Mouse (Mus musculus): Measurements from ENCODE around the gene Smg8. TPM values are rescaled to one million over a fixed set of nuclear protein-coding genes. Genes with fewer than 3 reads are reported as not detected.
A peak's percentile ranks its signal among the peaks of the same experiment; 100 is the strongest.

The Smg8 gene
- polyA plus RNA-seq (2015; fragmentation: Nextera tagmentation; extraction: Ambion mirVana), result 18.4 and 19.1 TPM in 2 replicates

DNA sequence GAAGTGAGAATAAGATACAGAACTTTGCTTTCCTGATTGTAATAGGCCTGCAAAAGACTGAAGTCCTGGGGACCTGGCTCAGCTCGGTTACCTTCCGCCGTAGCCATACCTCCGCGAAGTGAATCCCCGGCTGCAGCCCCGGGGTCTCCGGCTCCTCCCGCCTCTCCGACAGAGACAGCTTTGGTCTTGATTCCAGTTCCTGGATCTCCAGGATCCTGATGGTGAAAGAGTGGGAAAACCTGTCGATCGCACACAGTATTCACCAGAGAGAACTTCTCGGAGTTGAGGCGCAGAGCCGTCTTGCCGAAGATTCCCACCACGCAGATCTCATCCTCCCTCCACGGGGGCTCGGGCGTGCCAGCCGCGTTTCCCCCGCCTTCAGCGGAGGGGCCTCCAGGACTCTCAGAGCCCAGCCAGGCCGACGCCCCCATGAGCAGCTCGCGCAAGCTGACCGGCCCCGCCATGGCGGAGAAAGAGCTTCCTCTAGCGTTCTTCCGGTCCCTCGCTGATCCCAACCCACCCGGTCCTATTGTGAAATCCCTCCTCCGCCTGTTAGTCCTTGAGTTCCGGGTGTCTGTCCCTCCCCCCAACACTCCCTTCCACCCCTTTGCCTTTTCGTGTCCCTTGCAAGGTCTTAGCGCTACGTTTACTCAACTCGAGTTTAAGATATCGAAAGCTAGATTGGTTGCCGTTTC is at the start of gene Smg8:
TSS of gene Smg8 (minus strand) at position 485 of the 695 bp plus-strand sequence.
- H3K9ac ChIP-seq, result peak within 1 kb of the TSS; percentile 81
- H3K4me2 ChIP-seq, result peak within 1 kb of the TSS; percentile 77
- peaks cover 42% of the 10 kb centered on the region for H3K36me3 ChIP-seq
- WGBS, result under 1% methylated on average over 43 of the region's 43 CpGs
- peak within 1 kb of the TSS; percentile 90 for H3K4me3 ChIP-seq
- H3K27ac ChIP-seq, result peak within 1 kb of the TSS; percentile 51
- no peaks in the 10 kb centered on the region for H3K27me3 ChIP-seq
- H3K9me3 ChIP-seq, result no peaks in the 10 kb centered on the region
- H3K4me1 ChIP-seq, result peaks cover 29% of the 10 kb centered on the region
- peak; percentile 94; the same call in 1 of the 2 replicates for ATAC-seq (ENCODE audit: borderline replicate concordance, extremely low read depth, low FRiP score, low TSS enrichment)

DNA sequence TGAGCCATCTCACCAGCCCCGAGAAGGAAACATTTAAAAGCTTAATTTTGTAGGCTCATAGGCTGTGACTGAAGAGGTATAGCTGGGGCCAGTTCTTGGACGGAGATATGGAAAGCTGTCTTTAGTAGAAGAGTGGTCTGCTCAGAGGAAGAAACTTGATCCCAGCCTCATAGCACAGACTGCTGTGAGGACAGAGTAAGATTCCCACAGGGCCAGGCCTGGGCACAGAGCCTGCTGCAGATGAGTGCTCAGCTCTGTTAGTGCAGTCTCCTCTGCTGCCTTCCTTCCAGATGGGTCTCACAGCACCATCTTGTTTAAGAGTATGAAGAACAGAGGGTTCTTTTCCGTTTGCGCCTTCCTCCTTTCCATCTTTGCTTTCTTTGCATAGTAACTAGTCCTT is 49.7 kb upstream of the Smg8 start:
- Histone ChIP-seq H3K4me2 (no peak overlapping the region), H3K36me3 (peaks cover 6% of the 10 kb centered on the region), H3K27me3 (no peaks in the 10 kb centered on the region), H3K4me1 (no peaks in the 10 kb centered on the region), H3K27ac (no peak overlapping the region), H3K9me3 (no peaks in the 10 kb centered on the region), H3K4me3 (no peak overlapping the region), H3K9ac (no peak overlapping the region)
- 85% methylated on average over 4 of the region's 4 CpGs for WGBS
- ATAC-seq (ENCODE audit: borderline replicate concordance, extremely low read depth, low FRiP score, low TSS enrichment), result no peak

DNA sequence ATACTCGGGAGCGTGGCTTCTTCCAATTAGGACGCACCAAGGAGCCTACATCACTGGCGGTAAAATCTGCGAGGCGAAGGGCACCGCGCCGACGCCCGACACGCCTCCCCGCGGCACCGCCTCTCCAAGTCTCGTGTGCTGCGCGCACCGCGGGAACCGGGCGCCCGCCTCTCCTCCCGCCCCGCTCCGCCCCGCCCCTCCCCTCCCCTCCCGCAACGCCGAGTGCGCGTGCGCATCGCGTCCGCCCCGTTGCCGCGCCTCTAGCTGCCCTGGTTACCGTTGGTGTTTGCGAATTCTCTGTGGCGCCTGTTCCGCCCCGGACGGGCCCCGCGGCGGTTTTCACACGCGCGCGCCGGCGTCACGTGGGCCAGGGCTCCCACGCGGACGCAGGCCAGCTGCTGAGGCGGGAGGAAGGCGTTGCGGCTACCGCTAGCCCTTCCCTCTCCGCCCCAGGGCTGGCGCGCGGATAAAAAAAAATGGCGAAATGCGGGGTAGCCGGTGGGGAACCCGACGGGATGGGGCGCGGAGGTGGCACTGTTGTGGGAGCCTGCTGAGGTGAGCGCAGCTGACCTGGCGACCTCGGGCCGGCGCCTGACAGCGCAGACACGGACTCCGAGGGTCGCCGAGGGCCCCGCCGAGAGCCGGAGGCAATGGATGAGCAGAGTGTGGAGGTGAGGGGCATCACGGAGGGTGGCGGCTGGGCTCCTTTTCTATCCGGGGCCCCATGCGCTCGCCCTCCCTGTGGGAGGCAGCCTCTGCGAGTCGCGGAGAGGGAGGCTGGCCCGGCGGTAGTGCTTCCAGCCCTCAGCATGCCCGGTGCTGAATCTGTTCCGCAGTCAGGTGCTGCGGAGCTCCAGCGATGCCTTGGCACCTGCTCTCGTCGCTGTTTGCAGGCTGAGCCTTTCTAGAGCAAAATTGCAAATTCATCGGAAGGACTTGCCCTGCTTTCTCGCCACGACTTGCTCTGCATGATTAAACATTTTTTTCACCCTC is 40.5 kb upstream of the Smg8 start, which contains the start of gene Trim37:
TSS of gene Trim37 (plus strand) at position 254 of the 993 bp plus-strand sequence.
- under 1% methylated on average over 89 of the region's 105 CpGs for WGBS

DNA sequence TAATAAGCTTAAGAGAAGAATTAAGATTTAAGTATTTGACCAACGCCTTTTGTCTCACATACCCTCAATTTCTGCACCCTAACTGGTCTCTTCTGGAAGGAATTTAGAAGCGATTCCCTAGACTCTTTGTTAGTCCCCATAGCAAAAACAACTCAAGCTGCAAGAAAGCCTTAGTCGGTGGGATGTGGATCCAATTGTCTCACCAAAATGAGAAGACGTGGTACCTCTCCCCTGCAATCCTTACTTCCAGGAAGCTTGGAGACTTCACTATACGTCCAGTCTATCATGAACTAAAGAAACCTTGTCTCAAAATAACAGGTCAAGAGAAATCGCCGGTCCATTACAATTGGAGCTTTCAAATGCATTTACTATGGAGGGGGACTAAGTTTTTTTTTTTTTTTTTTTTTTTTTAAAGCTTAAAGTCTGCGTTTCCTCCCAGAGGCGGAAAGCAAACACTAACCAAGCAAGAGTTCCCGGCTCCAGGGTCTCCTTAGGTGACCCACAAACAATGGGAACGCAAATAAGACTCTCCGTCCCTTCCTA is 39.8 kb upstream of the Smg8 start:
- Histone ChIP-seq H3K27me3 (no peaks in the 10 kb centered on the region), H3K27ac (peak overlapping the region; percentile 77), H3K4me3 (peak overlapping the region; percentile 69), H3K4me2 (peak overlapping the region; percentile 67), H3K4me1 (peaks cover 10% of the 10 kb centered on the region), H3K36me3 (peaks cover 31% of the 10 kb centered on the region), H3K9me3 (no peaks in the 10 kb centered on the region), H3K9ac (peak overlapping the region; percentile 33; the same call in 1 of the 2 replicates)
- WGBS, result 1% methylated on average over 12 of the region's 12 CpGs
- 0 out of 2 replicates have a peak, but pooled peaks have one; percentile 14 for ATAC-seq (ENCODE audit: borderline replicate concordance, extremely low read depth, low FRiP score, low TSS enrichment)

More for the DNA sequence above, 40.5 kb upstream of the Smg8 start, which contains the start of gene Trim37:
- Histone ChIP-seq H3K4me3 (peak within 1 kb of the TSS; percentile 69), H3K27ac (peak within 1 kb of the TSS; percentile 77), H3K4me1 (peaks cover 10% of the 10 kb centered on the region), H3K9ac (peak within 1 kb of the TSS; percentile 66), H3K36me3 (peaks cover 27% of the 10 kb centered on the region), H3K9me3 (no peaks in the 10 kb centered on the region), H3K27me3 (no peaks in the 10 kb centered on the region), H3K4me2 (peak within 1 kb of the TSS; percentile 67)
- ATAC-seq (ENCODE audit: borderline replicate concordance, extremely low read depth, low FRiP score, low TSS enrichment), result peak; percentile 94

DNA sequence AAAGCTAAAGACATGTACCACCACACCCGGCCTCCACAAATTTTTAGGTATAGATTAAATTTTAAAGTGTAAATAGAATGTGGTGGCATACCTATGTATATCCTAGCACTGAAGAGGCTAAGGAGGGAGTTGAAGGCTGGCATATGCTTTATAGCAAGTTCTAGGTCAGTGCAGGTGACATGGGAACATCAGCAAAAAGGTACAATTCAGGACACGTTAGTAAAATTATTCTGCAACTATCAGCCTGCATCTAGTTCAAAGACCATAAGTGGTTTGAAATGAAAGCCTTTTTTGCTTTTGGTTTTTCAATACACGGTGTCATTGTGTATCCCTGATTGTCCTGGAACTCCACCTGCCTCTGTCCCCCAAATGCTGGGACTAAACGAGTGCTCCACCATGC is 39.0 kb upstream of the Smg8 start:
- Histone ChIP-seq H3K4me3 (no peak overlapping the region), H3K27ac (peak overlapping the region; percentile 11; the same call in 1 of the 2 replicates), H3K4me2 (peak overlapping the region; percentile 67)

DNA sequence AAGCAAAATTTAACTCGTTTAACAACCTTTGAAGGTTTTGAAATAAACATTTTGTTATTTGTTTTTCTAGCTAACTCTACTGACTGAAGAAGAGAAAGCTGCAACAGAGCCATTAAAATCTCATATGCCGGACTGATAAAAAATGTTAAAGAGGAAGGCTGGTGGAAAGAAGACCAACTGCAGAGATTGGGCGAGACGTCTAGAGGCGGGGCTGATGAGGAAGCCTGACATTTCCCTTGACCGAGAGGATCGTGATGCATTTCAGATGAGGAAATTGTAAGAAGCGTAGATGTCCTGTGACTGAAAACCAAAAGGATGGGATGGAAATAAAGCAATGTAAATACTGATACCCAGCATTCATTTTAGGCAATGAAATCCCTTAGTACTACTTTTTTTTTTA is 35.3 kb upstream of the Smg8 start:
- peaks cover 64% of the 10 kb centered on the region for H3K36me3 ChIP-seq
- ATAC-seq (ENCODE audit: borderline replicate concordance, extremely low read depth, low FRiP score, low TSS enrichment), result no peak
- no peak overlapping the region for H3K27ac ChIP-seq
- H3K4me1 ChIP-seq, result no peaks in the 10 kb centered on the region
- H3K9ac ChIP-seq, result no peak overlapping the region
- no peak overlapping the region for H3K4me2 ChIP-seq
- H3K4me3 ChIP-seq, result no peak overlapping the region
- H3K27me3 ChIP-seq, result no peaks in the 10 kb centered on the region
- H3K9me3 ChIP-seq, result no peaks in the 10 kb centered on the region
- WGBS, result 66% methylated on average over 8 of the region's 8 CpGs

More for the DNA sequence above, 39.0 kb upstream of the Smg8 start:
- ATAC-seq (ENCODE audit: borderline replicate concordance, extremely low read depth, low FRiP score, low TSS enrichment), result no peak
- Histone ChIP-seq H3K4me1 (peaks cover 10% of the 10 kb centered on the region), H3K9me3 (no peaks in the 10 kb centered on the region), H3K36me3 (peaks cover 36% of the 10 kb centered on the region), H3K27me3 (no peaks in the 10 kb centered on the region), H3K9ac (no peak overlapping the region)
- 42% methylated on average over 4 of the region's 4 CpGs for WGBS

DNA sequence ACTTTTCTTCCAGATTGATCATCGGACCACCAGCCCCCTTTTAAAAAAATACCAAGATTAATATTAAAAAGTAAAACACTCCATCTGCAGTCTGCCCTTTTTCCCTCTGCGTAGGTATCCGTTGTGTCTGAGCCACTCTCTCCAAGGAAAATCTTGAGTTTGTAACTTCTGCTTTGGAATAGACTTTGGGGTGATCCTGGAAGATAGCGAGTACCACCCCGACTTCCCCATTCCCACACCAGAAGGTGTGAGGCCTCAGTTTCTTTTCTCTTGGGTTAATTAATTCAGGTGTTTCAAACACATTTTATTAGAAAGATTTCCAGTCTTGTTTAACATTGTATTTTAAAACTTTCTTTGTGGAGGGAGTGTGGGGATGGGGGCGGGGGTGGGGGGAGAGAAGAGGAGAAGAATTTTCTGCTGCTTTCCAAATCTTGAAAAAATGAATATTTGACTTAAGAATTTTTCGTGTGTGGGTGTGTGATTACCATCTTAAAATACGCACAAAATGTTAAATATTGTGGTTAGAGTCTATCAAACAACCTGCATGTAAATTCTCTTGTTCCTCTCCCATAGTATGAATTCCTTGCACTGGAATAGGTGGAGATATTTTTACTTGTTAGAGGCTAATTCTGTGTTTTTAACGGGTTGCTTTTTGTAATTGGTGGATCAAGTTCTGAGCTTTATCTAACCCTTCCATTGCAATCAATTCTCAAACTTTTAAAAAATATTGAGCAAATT is 23.8 kb upstream of the Smg8 start:
- H3K4me1 ChIP-seq, result peaks cover 27% of the 10 kb centered on the region
- H3K36me3 ChIP-seq, result peaks cover 23% of the 10 kb centered on the region; the same call in 1 of the 2 replicates
- peak overlapping the region; percentile 93 for H3K27ac ChIP-seq
- H3K4me3 ChIP-seq, result peak overlapping the region; percentile 86
- H3K9me3 ChIP-seq, result no peaks in the 10 kb centered on the region
- ATAC-seq (ENCODE audit: borderline replicate concordance, extremely low read depth, low FRiP score, low TSS enrichment), result no peak
- H3K4me2 ChIP-seq, result peak overlapping the region; percentile 55
- no peaks in the 10 kb centered on the region for H3K27me3 ChIP-seq
- H3K9ac ChIP-seq, result peak overlapping the region; percentile 96
- WGBS, result 1% methylated on average over 9 of the region's 9 CpGs

DNA sequence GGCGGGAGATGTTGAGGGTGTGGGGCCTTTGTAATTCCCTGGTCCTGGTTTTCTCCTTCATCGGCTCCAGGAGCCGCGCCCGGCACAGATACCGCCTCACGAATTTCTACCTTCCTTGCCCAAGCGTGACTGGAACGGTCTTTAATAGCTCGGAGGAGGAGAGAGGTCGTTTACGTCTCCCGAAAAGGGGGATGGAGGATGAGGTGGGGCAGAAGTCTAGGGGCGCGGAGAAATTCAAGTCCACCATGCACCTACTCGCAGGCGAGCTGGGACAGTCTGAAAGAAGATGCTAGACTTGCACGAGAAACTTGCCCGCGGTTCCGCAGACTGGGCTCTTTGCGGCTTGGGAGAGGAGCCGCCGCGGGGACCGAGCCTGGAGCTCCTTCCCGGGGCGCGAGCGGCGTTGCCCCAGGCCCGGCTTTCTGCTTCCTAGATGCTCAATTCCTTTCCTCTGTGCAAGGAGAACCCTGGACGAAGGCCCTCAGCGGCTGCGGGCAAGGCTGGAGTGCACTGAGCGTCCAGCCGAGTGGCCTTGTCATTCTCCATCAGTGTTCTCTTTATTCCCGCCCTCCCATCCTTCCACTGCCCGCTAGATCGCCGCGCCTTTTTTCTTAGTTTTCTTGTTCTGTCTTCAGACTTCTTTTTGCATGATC is 23.1 kb upstream of the Smg8 start:
- ATAC-seq (ENCODE audit: borderline replicate concordance, extremely low read depth, low FRiP score, low TSS enrichment), result no peak
- H3K27me3 ChIP-seq, result no peaks in the 10 kb centered on the region
- peaks cover 23% of the 10 kb centered on the region for H3K36me3 ChIP-seq
- H3K4me2 ChIP-seq, result peak overlapping the region; percentile 55
- peak overlapping the region; percentile 93 for H3K27ac ChIP-seq
- 0% methylated on average over 42 of the region's 42 CpGs for WGBS
- H3K4me3 ChIP-seq, result peak overlapping the region; percentile 86
- H3K4me1 ChIP-seq, result peaks cover 27% of the 10 kb centered on the region
- H3K9me3 ChIP-seq, result no peaks in the 10 kb centered on the region
- H3K9ac ChIP-seq, result peak overlapping the region; percentile 96

DNA sequence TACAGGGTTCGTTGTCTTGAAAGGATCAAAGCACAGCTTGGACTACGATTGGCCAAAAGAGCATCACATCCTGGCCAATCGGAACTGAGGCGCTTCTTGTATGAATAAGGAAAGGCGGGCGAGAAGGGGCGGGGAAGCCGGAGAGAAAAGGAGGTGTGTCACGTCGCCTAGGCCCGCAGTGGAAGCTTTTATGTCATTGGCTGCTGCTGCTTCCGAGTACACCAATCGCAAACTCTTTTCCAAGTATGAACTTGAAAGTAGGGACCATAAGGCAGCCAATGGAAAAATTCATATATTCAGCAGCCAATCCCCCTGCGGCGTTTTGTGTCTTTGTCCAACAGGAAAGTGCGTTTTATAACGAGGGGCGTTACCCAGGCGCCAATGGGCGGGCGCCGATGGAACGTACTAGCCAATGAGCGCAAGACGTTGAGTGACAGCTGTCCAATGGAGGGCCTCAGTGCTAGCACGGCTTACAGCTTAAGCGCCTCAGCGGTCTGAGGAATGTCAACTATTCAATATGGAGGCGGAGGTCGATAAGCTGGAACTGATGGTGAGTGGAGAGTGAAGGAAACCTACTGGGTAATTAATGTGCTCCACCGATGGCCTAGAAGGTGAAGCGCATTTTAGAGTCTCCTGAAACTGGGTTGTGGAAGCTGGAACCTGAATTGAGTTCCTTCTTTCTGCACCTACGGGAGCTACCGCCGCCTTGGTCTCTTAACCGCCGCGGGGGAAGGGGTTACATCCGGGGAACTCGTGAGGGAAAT is 22.4 kb upstream of the Smg8 start, which contains the start of gene Ska2:
TSS of gene Ska2 (plus strand) at position 480 of the 764 bp plus-strand sequence.
- no peaks in the 10 kb centered on the region for H3K9me3 ChIP-seq
- H3K27me3 ChIP-seq, result no peaks in the 10 kb centered on the region
- peak within 1 kb of the TSS; percentile 58 for H3K4me2 ChIP-seq
- under 1% methylated on average over 40 of the region's 40 CpGs for WGBS
- peaks cover 24% of the 10 kb centered on the region for H3K36me3 ChIP-seq
- H3K9ac ChIP-seq, result peak within 1 kb of the TSS; percentile 96
- H3K4me1 ChIP-seq, result peaks cover 27% of the 10 kb centered on the region
- peak; percentile 99 for ATAC-seq (ENCODE audit: borderline replicate concordance, extremely low read depth, low FRiP score, low TSS enrichment)
- H3K4me3 ChIP-seq, result peak within 1 kb of the TSS; percentile 86
- H3K27ac ChIP-seq, result peak within 1 kb of the TSS; percentile 93

DNA sequence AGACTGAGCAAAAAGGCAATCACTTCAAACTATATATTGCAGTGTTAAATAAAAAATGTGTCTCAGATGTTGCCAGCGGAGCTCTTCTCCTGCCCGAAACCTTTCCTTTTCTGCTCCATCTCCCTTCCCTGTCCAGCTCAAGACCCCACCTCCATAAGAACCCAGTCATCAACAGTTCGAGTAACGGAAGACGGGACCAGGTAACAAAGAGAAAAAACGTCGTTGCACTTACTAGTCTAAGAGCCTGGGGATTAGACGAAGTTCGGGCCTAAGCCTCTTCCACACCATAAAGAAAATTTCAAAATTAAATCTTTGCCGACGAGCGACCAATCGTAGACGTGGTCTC is 21.8 kb upstream of the Smg8 start, which contains the start of gene Prr11:
TSS of gene Prr11 (minus strand) at position 300 of the 346 bp plus-strand sequence.
- H3K4me2 ChIP-seq, result peak within 1 kb of the TSS; percentile 58
- peak within 1 kb of the TSS; percentile 86 for H3K4me3 ChIP-seq
- no peaks in the 10 kb centered on the region for H3K27me3 ChIP-seq
- under 1% methylated on average over 14 of the region's 14 CpGs for WGBS
- peaks cover 26% of the 10 kb centered on the region for H3K36me3 ChIP-seq
- H3K9me3 ChIP-seq, result no peaks in the 10 kb centered on the region
- no peak for ATAC-seq (ENCODE audit: borderline replicate concordance, extremely low read depth, low FRiP score, low TSS enrichment)
- peaks cover 24% of the 10 kb centered on the region for H3K4me1 ChIP-seq
- H3K27ac ChIP-seq, result peak within 1 kb of the TSS; percentile 93
- peak within 1 kb of the TSS; percentile 96 for H3K9ac ChIP-seq
